Mouse (Mus musculus): ENCODE data around the gene Speer4d. TPM values are rescaled to one million over a fixed set of nuclear protein-coding genes. Genes with fewer than 3 reads are reported as not detected.
"Not testable (repeated sequence)": the region's sequence is repeated elsewhere in the genome, so short reads cannot be mapped to it uniquely, and the experiment has no call there.

The Speer4d gene
- not detected in 2 replicates for polyA plus RNA-seq (2015; fragmentation: Nextera tagmentation; extraction: Ambion mirVana)

DNA sequence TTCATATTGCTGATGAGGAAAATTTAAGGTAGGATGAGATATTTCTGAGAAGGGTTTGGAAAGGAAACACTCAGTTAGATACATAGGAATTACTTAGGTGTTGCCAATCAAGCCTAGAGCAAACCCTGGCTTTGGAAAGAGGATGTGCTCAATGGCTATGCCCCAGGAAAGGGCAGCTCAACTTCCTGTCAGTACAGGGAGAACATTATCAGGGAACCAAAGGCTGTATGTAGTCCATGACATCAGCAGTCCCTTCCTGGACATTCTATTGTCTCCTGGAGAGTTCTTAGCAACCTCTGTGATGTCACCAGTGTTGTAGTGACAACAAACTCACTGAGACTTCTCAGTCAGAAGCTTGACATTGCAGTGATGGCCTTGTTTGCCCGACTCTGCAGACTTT, at the start of gene Speer4d:
Gene Speer4d, plus strand, starts transcription at position 301 of the 400 bp plus-strand sequence.
- not testable (repeated sequence) for H3K9ac ChIP-seq; H3K4me2 ChIP-seq; H3K9me3 ChIP-seq; H3K27me3 ChIP-seq; H3K36me3 ChIP-seq; ATAC-seq (ENCODE audit: insufficient number of reproducible peaks, low FRiP score, low TSS enrichment, low read depth); H3K27ac ChIP-seq; H3K4me3 ChIP-seq; H3K4me1 ChIP-seq
- WGBS, result 53% methylated on average over 1 of the region's 1 CpGs

DNA sequence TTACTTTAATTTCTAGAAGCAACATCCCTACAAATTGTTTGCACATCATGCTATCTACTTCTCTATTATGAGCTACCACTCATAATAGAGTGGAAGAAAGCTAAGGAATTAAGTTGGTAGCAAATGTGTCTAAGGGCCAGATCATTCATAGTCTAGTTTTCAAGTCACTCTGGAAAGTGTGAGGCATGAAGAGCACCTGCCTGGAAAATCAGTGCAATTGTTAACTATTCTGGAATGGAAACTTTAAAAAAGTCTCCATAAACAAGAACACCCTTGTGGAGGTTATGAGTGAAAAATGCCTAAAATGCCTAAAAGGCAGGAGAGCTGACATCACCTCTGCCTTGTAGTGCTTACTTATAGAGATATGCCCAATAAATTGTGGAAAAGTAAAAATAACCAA, 45.1 kb upstream of the Speer4d start:
- H3K36me3 ChIP-seq; ATAC-seq (ENCODE audit: insufficient number of reproducible peaks, low FRiP score, low TSS enrichment, low read depth); H3K9me3 ChIP-seq; H3K4me2 ChIP-seq; H3K4me3 ChIP-seq; H3K27me3 ChIP-seq; H3K27ac ChIP-seq; H3K4me1 ChIP-seq; H3K9ac ChIP-seq: not testable (repeated sequence)

DNA sequence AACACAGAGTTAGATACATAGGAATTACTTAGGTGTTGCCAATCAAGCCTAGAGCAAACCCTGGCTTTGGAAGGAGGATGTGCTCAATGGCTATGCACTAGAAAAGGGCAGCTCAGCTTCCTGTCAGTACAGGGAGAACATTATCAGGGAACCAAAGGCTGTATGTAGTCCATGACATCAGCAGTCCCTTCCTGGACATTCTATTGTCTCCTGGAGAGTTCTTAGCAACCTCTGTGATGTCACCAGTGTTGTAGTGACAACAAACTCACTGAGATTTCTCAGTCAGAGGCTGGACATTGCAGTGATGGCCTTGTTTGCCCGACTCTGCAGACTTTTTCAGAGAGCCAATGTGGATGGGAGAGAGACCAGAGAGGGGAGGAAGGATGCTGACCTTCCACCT, 41.8 kb upstream of the Speer4d start, which contains the start of gene Gm21083:
Gene Gm21083, plus strand, starts transcription at position 301 of the 400 bp plus-strand sequence.
- not testable (repeated sequence) for H3K4me1 ChIP-seq; H3K27me3 ChIP-seq; H3K4me2 ChIP-seq; H3K4me3 ChIP-seq; H3K9ac ChIP-seq; ATAC-seq (ENCODE audit: insufficient number of reproducible peaks, low FRiP score, low TSS enrichment, low read depth); H3K27ac ChIP-seq; H3K9me3 ChIP-seq; H3K36me3 ChIP-seq
- WGBS, result no CpG with 5 or more reads among the region's 1 CpGs

- not testable (repeated sequence) for H3K4me2 ChIP-seq; H3K36me3 ChIP-seq; H3K27me3 ChIP-seq; ATAC-seq (ENCODE audit: insufficient number of reproducible peaks, low FRiP score, low TSS enrichment, low read depth); H3K4me1 ChIP-seq; H3K9ac ChIP-seq; H3K4me3 ChIP-seq; H3K27ac ChIP-seq; H3K9me3 ChIP-seq
Measured at GRCm38 (mm10) chr5:15586351-15586750, 32.5 kb upstream of the Speer4d start.

DNA sequence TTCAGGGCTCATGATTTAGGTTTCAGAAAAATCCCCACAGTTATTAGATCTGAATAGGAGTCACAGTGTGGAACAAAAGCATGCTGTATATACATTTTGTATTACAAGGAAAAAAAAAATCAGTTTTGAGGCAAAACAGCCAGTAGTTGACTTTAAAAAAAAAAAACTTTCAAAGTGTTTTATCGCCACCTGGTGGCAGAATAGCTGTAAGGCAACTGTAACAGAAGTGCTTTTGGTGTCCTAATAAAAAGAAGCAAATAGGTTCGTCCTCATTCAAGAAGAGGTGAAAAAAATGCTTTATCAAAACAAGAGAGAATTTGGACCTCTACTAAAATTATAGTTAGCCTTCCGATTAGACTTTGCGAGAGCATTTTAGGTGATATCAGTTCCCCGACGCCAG, 30.6 kb upstream of the Speer4d start:
- H3K4me1 ChIP-seq; H3K9me3 ChIP-seq; ATAC-seq (ENCODE audit: insufficient number of reproducible peaks, low FRiP score, low TSS enrichment, low read depth); H3K4me2 ChIP-seq; H3K27ac ChIP-seq; H3K36me3 ChIP-seq; H3K4me3 ChIP-seq; H3K9ac ChIP-seq; H3K27me3 ChIP-seq: not testable (repeated sequence)
- 28% methylated on average over 6 of the region's 6 CpGs for WGBS

GRCm38 (mm10) chr5:15590635-15591034, 28.2 kb upstream of the Speer4d start:
- not testable (repeated sequence) for H3K9me3 ChIP-seq; H3K4me2 ChIP-seq; H3K4me3 ChIP-seq; H3K36me3 ChIP-seq; H3K4me1 ChIP-seq; H3K9ac ChIP-seq; H3K27ac ChIP-seq; H3K27me3 ChIP-seq; ATAC-seq (ENCODE audit: insufficient number of reproducible peaks, low FRiP score, low TSS enrichment, low read depth)
- 60% methylated on average over 5 of the region's 5 CpGs for WGBS

GRCm38 (mm10) chr5:15591577-15591976, 27.3 kb upstream of the Speer4d start:
- not testable (repeated sequence) for H3K36me3 ChIP-seq, H3K27ac ChIP-seq, H3K9me3 ChIP-seq, H3K4me2 ChIP-seq, H3K9ac ChIP-seq, H3K4me3 ChIP-seq, H3K27me3 ChIP-seq, H3K4me1 ChIP-seq
- 69% methylated on average over 2 of the region's 2 CpGs for WGBS
- peak; percentile 58; the same call in 1 of the 2 replicates for ATAC-seq (ENCODE audit: insufficient number of reproducible peaks, low FRiP score, low TSS enrichment, low read depth)

- H3K36me3 ChIP-seq; H3K9me3 ChIP-seq; H3K27ac ChIP-seq; H3K4me1 ChIP-seq; H3K4me2 ChIP-seq; H3K9ac ChIP-seq; H3K27me3 ChIP-seq; H3K4me3 ChIP-seq; ATAC-seq (ENCODE audit: insufficient number of reproducible peaks, low FRiP score, low TSS enrichment, low read depth): not testable (repeated sequence)
Measured at GRCm38 (mm10) chr5:15598831-15599230, 20.0 kb upstream of the Speer4d start.

DNA sequence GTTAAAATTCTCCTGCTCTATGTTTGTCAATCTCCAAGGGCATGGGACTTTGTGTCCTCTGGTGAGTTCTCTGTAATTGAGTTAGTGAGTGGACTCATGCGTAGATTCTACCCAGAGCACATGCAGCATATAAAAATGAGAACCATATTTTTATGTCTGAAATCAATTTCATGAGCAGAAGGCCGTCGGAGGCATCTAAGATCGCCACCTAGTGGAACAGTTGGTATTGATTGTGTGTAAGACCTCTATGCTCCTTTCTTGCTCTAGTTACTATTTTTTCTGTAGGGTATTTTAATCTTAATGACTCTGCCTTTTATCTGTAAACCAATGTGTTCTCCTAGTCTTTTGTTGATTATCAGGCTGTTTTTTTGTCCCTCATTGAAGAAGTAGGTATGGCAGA, 18.5 kb upstream of the Speer4d start:
- H3K27ac ChIP-seq; H3K9ac ChIP-seq; H3K4me1 ChIP-seq; ATAC-seq (ENCODE audit: insufficient number of reproducible peaks, low FRiP score, low TSS enrichment, low read depth); H3K4me3 ChIP-seq; H3K9me3 ChIP-seq; H3K27me3 ChIP-seq; H3K4me2 ChIP-seq; H3K36me3 ChIP-seq: not testable (repeated sequence)
- WGBS, result 41% methylated on average over 4 of the region's 4 CpGs

DNA sequence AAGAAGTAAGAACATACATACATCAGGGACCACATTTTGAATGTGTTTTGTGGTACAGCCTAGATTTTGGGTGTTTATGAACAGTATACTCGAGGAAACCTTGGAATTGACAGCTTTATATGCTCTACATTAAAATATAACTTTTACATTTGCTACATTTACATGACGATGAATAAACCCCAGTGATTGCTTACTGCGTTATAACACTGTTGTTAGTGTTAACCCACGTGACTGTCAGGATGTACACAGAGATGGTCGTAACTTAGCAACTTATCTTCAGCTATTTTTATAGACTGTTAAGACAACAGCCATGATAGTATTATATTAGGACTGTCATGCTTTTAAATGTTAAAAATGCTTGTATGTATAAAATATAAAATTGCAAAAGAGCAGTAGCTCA, 17.4 kb upstream of the Speer4d start:
- H3K4me3 ChIP-seq, H3K9me3 ChIP-seq, H3K4me2 ChIP-seq, H3K4me1 ChIP-seq, H3K9ac ChIP-seq, H3K27ac ChIP-seq, H3K36me3 ChIP-seq, H3K27me3 ChIP-seq: not testable (repeated sequence)
- 59% methylated on average over 5 of the region's 5 CpGs for WGBS
- ATAC-seq (ENCODE audit: insufficient number of reproducible peaks, low FRiP score, low TSS enrichment, low read depth), result 0 out of 2 replicates have a peak, but pooled peaks have one; percentile 55

DNA sequence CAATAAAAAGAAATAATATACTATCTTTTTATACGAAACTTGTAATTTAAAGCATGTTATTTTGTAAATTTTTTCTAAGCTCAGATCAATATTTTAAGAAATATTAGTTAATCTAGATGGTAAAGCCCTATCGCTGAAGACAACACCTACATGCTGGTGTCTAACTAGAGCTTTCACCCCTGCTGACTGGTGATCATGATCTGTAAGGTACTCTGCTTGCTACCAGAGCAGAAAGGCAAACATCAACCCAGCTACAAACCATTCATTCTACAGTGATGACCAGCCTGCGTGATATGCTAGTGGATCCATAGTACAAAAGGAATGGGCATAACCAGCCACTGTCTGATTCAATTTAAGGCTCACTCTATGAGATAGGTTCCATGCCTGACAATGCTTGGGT, 16.9 kb upstream of the Speer4d start:
- not testable (repeated sequence) for H3K4me2 ChIP-seq, H3K9me3 ChIP-seq, H3K36me3 ChIP-seq, H3K27me3 ChIP-seq, H3K4me1 ChIP-seq, H3K4me3 ChIP-seq, H3K9ac ChIP-seq, H3K27ac ChIP-seq
- WGBS, result 77% methylated on average over 3 of the region's 3 CpGs
- ATAC-seq (ENCODE audit: insufficient number of reproducible peaks, low FRiP score, low TSS enrichment, low read depth), result peak; percentile 64; the same call in 1 of the 2 replicates

GRCm38 (mm10) chr5:15602424-15602947, 16.4 kb upstream of the Speer4d start:
- H3K36me3 ChIP-seq; H3K4me2 ChIP-seq; H3K9ac ChIP-seq; H3K27ac ChIP-seq; H3K4me1 ChIP-seq; H3K4me3 ChIP-seq; H3K27me3 ChIP-seq; ATAC-seq (ENCODE audit: insufficient number of reproducible peaks, low FRiP score, low TSS enrichment, low read depth); H3K9me3 ChIP-seq: not testable (repeated sequence)
- WGBS, result 52% methylated on average over 3 of the region's 3 CpGs

- H3K4me1 ChIP-seq; H3K9ac ChIP-seq; H3K27ac ChIP-seq; H3K36me3 ChIP-seq; H3K4me2 ChIP-seq; H3K4me3 ChIP-seq; H3K9me3 ChIP-seq; ATAC-seq (ENCODE audit: insufficient number of reproducible peaks, low FRiP score, low TSS enrichment, low read depth); H3K27me3 ChIP-seq: not testable (repeated sequence)
- 67% methylated on average over 2 of the region's 2 CpGs for WGBS
Measured at GRCm38 (mm10) chr5:15603008-15603407, 15.9 kb upstream of the Speer4d start.

Measured in limb, embryonic 15.5 days (tissue).